Mouse (Mus musculus) kidney, adult 2 months (tissue): Measurements from ENCODE around the gene Lrrc51.

Experiments
- CTCF ChIP-seq: fragments of 200-500 bp; conservative IDR thresholded peaks from 2 replicates; pipeline ENCODE4 v1.5.1; 2011; ENCODE audit warnings: low read depth, mild to moderate bottlenecking, control low read depth, low read length, moderate library complexity, mixed read lengths; ENCODE audit not compliant: insufficient read depth, insufficient read length
- POLR2A ChIP-seq: fragments of 200-500 bp; IDR thresholded peaks from one replicate; pipeline ENCODE4 v1.6.1; 2011; ENCODE audit warnings: low read depth, low read length, control low read depth

DNA sequence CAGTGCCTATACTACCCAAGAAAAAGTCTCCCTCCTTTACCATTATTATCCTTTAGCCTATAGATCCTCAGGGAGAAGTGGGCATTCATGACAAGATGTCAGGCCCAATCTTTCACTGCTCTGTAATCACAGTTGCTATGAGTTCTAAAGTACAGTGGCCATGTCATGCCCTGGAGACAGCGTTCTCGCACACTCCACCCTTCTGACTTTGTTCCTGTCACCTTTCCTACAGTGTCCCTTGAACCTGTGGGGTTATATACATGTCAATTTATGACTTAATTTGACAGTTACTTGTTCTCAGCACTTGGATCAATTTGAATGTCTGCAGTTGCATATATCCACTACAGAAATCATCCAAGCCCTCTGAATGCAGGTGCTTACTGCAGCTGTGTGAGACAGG is 29.1 kb upstream of the Lrrc51 start:
- TF ChIP-seq CTCF (no peak), POLR2A (no peak)
